Mouse (Mus musculus) hindbrain, embryonic 16.5 days (tissue): ENCODE measurements at regions not wholly inside any gene's neighbourhood (a gene's known extent, or its start where the extent isn't known, plus 50 kb on each side); places are given as distances from the start of the nearest gene placed in this dataset.

Experiments used
- ATAC-seq: fragments of 200-750 bp; cut with Nextera tagmentation; 2 replicates; pipeline ENCODE4 v1.8.0; 2017; ENCODE audit warnings: moderate TSS enrichment, moderate library complexity
- H3K27ac ChIP-seq: fragments of 300-500 bp; sonication (generic); 2 replicates; pipeline ENCODE4 v1.5.1; 2014; ENCODE audit warnings: low read depth, mild to moderate bottlenecking, control low read depth, low read length, moderate library complexity
- H3K27me3 ChIP-seq: fragments of 300-500 bp; sonication (generic); replicated peaks from 2 replicates; pipeline ENCODE4 v1.6.1; 2014; ENCODE audit warnings: low read length; ENCODE audit not compliant: control insufficient read depth, insufficient read depth
- H3K36me3 ChIP-seq: fragments of 300-500 bp; sonication (generic); 2 replicates; pipeline ENCODE4 v1.6.1; 2014; ENCODE audit warnings: mild to moderate bottlenecking, low read length, moderate library complexity, mixed read lengths; ENCODE audit not compliant: control insufficient read depth, insufficient read depth
- H3K4me1 ChIP-seq: fragments of 300-500 bp; sonication (generic); 2 replicates; pipeline ENCODE4 v1.6.1; 2014; ENCODE audit warnings: low read depth, low read length; ENCODE audit not compliant: control insufficient read depth, insufficient read depth
- H3K4me2 ChIP-seq: fragments of 300-500 bp; sonication (generic); 2 replicates; pipeline ENCODE4 v1.6.1; 2014; ENCODE audit warnings: mild to moderate bottlenecking, low read length, control low read depth, moderate library complexity
- H3K4me3 ChIP-seq: fragments of 300-500 bp; sonication (generic); 2 replicates; pipeline ENCODE4 v1.5.1; 2014; ENCODE audit warnings: mild to moderate bottlenecking, low read length, control low read depth, moderate library complexity
- H3K9ac ChIP-seq: fragments of 300-500 bp; sonication (generic); 2 replicates; pipeline ENCODE4 v1.6.1; 2014; ENCODE audit warnings: low read depth, mild to moderate bottlenecking, control low read depth, low read length, moderate library complexity
- H3K9me3 ChIP-seq: fragments of 300-500 bp; sonication (generic); 2 replicates; pipeline ENCODE4 v1.6.1; 2014; ENCODE audit warnings: mild to moderate bottlenecking, low read length, moderate library complexity; ENCODE audit not compliant: control insufficient read depth
- WGBS: fragments of 180-500 bp; shearing (Covaris S2); extraction: QIAGEN DNeasy Blood & Tissue Kit; methylation state at CpG from one replicate; pipeline ENCODE4 v1.1.7; 2014; 5-methylcytosine and 5-hydroxymethylcytosine counted together

GRCm38 (mm10) chr10:95124476-95124875 is 179.8 kb upstream of the Plxnc1 start:
- Histone ChIP-seq H3K36me3 (no peaks in the 10 kb centered on the region), H3K4me3 (no peak overlapping the region), H3K9me3 (no peaks in the 10 kb centered on the region; the same call in 1 of the 2 replicates), H3K27ac (no peak overlapping the region), H3K27me3 (no peaks in the 10 kb centered on the region), H3K4me1 (no peaks in the 10 kb centered on the region), H3K9ac (no peak overlapping the region), H3K4me2 (no peak overlapping the region)
- no peak for ATAC-seq
- WGBS, result 97% methylated on average over 2 of the region's 2 CpGs

GRCm38 (mm10) chr10:95120007-95120406 is 175.4 kb upstream of the Plxnc1 start:
- H3K4me2 ChIP-seq, result no peak overlapping the region
- ATAC-seq, result no peak
- H3K9ac ChIP-seq, result no peak overlapping the region
- H3K27me3 ChIP-seq, result no peaks in the 10 kb centered on the region
- 85% methylated on average over 4 of the region's 4 CpGs for WGBS
- no peak overlapping the region for H3K4me3 ChIP-seq
- no peak overlapping the region for H3K27ac ChIP-seq
- no peaks in the 10 kb centered on the region for H3K36me3 ChIP-seq
- no peaks in the 10 kb centered on the region for H3K4me1 ChIP-seq
- no peaks in the 10 kb centered on the region for H3K9me3 ChIP-seq

DNA sequence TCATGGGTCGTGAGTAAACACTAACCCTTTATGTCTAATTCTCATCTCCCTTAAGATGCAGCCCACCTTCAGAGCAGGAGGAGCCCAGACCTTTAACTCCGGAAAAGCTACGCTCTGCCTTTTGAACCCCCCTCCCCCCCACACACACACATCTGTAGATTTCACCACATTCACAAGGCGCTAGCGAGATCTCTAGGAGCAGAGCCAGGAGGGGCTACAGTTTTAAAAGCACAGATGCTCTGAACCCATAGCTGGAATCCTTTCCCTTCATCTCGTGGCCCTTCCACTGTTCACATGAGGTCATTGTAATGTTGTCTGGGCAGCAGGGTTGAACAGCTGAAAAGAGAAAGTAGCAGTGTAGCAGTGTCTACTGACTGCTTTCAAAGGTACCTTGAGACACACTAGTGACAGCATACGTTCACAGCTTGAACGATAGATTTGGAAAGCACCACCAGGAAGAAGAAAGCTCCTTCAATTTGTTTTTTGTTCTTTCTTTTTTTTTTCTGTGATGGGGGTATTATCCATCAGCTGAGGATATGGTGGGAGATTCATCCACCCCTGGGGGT is 174.2 kb upstream of the Plxnc1 start:
- ATAC-seq, result no peak
- no peaks in the 10 kb centered on the region for H3K36me3 ChIP-seq
- no peak overlapping the region for H3K4me2 ChIP-seq
- H3K27ac ChIP-seq, result no peak overlapping the region
- 67% methylated on average over 8 of the region's 8 CpGs for WGBS
- no peaks in the 10 kb centered on the region for H3K4me1 ChIP-seq
- H3K27me3 ChIP-seq, result no peaks in the 10 kb centered on the region
- no peak overlapping the region for H3K4me3 ChIP-seq
- H3K9me3 ChIP-seq, result no peaks in the 10 kb centered on the region
- no peak overlapping the region for H3K9ac ChIP-seq

GRCm38 (mm10) chr10:95117731-95118212 is 173.1 kb upstream of the Plxnc1 start:
- 0 out of 2 replicates have a peak, but pooled peaks have one; percentile 11 for ATAC-seq
- Histone ChIP-seq H3K9ac (no peak overlapping the region), H3K4me3 (no peak overlapping the region), H3K36me3 (no peaks in the 10 kb centered on the region), H3K4me2 (no peak overlapping the region), H3K27me3 (no peaks in the 10 kb centered on the region), H3K9me3 (no peaks in the 10 kb centered on the region), H3K4me1 (no peaks in the 10 kb centered on the region), H3K27ac (no peak overlapping the region)
- WGBS, result 48% methylated on average over 3 of the region's 3 CpGs

- no peak overlapping the region for H3K27ac ChIP-seq
- no peak overlapping the region for H3K9ac ChIP-seq
- ATAC-seq, result no peak
- no peaks in the 10 kb centered on the region for H3K4me1 ChIP-seq
- WGBS, result 67% methylated on average over 6 of the region's 6 CpGs
- no peaks in the 10 kb centered on the region for H3K9me3 ChIP-seq
- H3K4me3 ChIP-seq, result no peak overlapping the region
- no peaks in the 10 kb centered on the region for H3K36me3 ChIP-seq
- no peak overlapping the region for H3K4me2 ChIP-seq
- no peaks in the 10 kb centered on the region for H3K27me3 ChIP-seq
Measured at GRCm38 (mm10) chr10:95117041-95117730, 172.6 kb upstream of the Plxnc1 start.

DNA sequence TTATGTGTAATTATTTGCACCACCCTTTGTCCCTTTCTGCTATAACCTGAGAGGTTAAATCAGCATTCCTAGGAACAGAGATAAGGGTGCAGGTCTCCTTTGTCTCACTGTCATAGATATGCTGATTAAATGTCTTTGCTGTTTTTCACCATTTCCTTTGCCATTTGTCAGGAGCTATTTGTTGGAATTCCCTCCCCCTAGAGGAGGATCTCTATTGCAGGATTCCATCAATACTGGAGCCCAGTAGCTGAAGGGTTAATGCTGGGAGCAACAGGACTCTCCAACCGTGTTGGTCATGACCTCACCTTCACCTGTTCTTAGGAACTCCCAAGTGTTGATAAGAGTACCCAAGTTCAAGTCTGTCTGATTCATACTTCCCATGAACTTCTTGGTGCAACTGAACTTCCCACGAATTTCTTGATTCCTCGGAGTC is 172.0 kb upstream of the Plxnc1 start:
- H3K4me2 ChIP-seq, result no peak overlapping the region
- H3K9me3 ChIP-seq, result no peaks in the 10 kb centered on the region
- H3K4me3 ChIP-seq, result no peak overlapping the region
- H3K27me3 ChIP-seq, result no peaks in the 10 kb centered on the region
- no peak overlapping the region for H3K27ac ChIP-seq
- H3K9ac ChIP-seq, result no peak overlapping the region
- H3K4me1 ChIP-seq, result no peaks in the 10 kb centered on the region
- 62% methylated on average over 3 of the region's 3 CpGs for WGBS
- H3K36me3 ChIP-seq, result no peaks in the 10 kb centered on the region
- no peak for ATAC-seq

- 57% methylated on average over 9 of the region's 9 CpGs for WGBS
- H3K9me3 ChIP-seq, result no peaks in the 10 kb centered on the region
- no peak overlapping the region for H3K4me2 ChIP-seq
- no peak overlapping the region for H3K27ac ChIP-seq
- no peak overlapping the region for H3K9ac ChIP-seq
- H3K36me3 ChIP-seq, result no peaks in the 10 kb centered on the region
- no peak for ATAC-seq
- H3K4me3 ChIP-seq, result no peak overlapping the region
- H3K27me3 ChIP-seq, result no peaks in the 10 kb centered on the region
- H3K4me1 ChIP-seq, result peaks cover under 1% of the 10 kb centered on the region
Measured at GRCm38 (mm10) chr10:95112837-95113388, 168.3 kb upstream of the Plxnc1 start.

DNA sequence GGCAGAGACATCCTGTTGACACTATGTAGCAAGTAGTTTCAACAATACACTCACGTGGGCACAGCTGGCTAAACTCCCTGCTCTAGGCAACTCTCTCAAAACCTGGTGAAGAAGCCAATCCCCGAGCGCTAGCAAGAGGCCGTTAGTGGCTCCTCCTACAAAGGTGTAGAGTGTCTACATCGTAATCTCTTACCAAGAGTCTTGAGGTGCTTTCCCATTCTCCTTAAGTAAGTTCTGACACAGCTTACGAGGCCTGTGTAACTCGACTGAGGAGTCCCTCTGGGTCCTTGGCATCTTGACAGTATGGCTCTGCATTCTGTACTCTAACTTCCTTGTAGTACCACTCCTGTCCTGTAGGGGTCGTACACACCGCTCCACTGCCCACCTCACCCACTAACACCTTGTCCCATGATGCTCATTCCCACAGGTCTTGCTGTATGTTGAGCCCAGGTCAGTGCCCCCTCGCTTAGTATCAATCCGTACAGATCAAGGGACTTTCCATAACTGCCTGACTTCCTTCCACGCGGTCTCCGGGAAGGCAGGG is 167.7 kb upstream of the Plxnc1 start:
- no peaks in the 10 kb centered on the region for H3K27me3 ChIP-seq
- no peak overlapping the region for H3K4me3 ChIP-seq
- no peaks in the 10 kb centered on the region for H3K9me3 ChIP-seq
- H3K9ac ChIP-seq, result no peak overlapping the region
- H3K4me1 ChIP-seq, result peaks cover 3% of the 10 kb centered on the region
- ATAC-seq, result no peak
- H3K27ac ChIP-seq, result no peak overlapping the region
- 74% methylated on average over 14 of the region's 14 CpGs for WGBS
- H3K36me3 ChIP-seq, result no peaks in the 10 kb centered on the region
- H3K4me2 ChIP-seq, result no peak overlapping the region

GRCm38 (mm10) chr10:95110786-95111185 is 166.2 kb upstream of the Plxnc1 start:
- H3K9ac ChIP-seq, result no peak overlapping the region
- no peaks in the 10 kb centered on the region for H3K9me3 ChIP-seq
- no peak overlapping the region for H3K4me2 ChIP-seq
- WGBS, result 91% methylated on average over 21 of the region's 21 CpGs
- H3K36me3 ChIP-seq, result no peaks in the 10 kb centered on the region
- no peak overlapping the region for H3K27ac ChIP-seq
- no peaks in the 10 kb centered on the region for H3K27me3 ChIP-seq
- H3K4me1 ChIP-seq, result peaks cover 3% of the 10 kb centered on the region
- ATAC-seq, result no peak
- H3K4me3 ChIP-seq, result no peak overlapping the region
